Mouse (Mus musculus) gastrocnemius, postnatal 4 days (tissue): ENCODE measurements around the gene Nectin2. TPM values are rescaled to one million over a fixed set of nuclear protein-coding genes. Genes with fewer than 3 reads are reported as not detected.

Experiments used
- DNase-seq, 2 experiments: peaks; one replicate each; pipeline ENCODE4 v3.0.0; 2021 to 2022; ENCODE audit warnings: low spot score in 2 of 2, mixed read lengths in 2 of 2
- total RNA-seq, 2 experiments: library from RNA; stranded (reverse); gene quantifications; 2 replicates each; pipeline ENCODE4 v1.2.3; 2021

The Nectin2 gene
- total RNA-seq, 2 experiments from 2014 or later, result 21.1 to 23.2 TPM

DNA sequence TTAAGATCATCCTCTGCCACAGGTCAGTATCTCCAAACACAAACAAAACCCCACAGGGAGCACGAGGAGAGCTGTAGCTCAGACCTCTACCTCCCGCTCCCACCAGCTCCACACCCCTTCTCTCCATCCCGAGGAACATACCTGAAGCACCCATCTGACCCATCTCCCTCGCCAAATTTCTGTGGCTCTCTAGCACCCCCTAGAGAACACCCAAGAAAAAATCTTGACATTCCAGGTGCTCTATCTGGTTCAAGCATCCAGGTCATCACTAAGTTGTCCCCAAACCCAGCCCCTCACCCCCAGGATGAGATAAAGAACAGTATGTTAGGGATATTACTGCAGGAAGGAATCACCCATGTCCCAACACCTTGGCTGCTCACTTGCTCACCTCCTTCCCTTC lies 37.1 kb downstream of the Nectin2 start:
- DNase-seq, result no peak

DNA sequence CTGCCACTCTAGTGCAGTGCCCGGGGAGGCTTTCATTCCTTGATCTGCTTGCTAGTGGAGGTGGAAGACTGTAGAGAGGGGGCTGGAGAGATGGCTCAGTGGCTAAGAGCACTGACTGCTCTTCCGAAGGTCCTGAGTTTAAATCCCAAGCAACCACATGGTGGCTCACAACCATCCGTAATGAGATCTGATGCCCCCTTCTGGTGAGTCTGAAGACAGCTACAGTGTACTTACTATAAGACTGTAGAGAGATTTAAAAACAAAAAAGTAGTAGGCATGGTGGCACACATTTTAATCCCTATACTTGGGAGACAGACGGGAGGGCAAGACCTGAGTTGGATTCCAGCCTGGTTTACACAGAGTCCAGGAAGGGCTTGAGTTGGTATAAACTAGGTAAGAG lies 37.9 kb downstream of the Nectin2 start:
- DNase-seq, result no peak

DNA sequence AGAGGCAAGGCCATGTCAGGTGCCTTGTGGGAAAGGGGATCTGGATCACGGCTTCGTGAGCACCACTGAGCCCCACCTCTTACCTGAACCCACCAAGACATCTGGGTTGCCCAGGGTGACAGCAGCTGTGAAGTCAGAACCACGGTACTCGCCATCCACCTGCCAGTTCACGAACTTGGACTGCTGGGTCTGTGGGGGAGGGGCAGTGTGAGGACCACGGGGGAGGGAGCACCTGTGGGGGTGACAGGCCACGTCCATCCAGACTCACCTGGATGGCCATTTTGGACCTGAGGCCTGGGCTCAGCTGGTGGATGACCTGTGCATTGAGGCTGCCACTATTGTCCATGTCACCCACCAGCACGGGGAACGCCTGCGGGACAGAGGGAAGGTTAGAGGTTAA lies 39.6 kb downstream of the Nectin2 start:
- no peak for DNase-seq

DNA sequence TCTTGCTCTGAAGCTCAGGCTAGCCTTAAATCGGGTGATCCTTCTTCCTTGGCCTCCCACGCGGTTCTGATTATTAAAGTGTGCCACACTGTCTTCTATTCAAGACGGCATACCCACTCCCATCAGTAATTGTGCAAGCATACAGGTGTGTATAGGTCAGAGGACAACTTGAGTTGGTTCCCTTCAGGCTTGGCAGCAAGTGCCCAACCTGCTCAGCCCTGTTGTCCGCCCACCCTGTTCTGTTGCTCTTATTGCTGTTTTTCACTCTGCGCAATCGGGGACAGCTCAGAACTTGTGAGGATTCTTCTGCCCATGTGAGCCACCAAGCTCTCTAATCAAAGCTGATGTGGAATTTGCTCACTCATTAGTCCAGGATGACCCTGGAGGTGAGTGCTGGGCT lies 45.0 kb downstream of the Nectin2 start:
- DNase-seq, result no peak

DNA sequence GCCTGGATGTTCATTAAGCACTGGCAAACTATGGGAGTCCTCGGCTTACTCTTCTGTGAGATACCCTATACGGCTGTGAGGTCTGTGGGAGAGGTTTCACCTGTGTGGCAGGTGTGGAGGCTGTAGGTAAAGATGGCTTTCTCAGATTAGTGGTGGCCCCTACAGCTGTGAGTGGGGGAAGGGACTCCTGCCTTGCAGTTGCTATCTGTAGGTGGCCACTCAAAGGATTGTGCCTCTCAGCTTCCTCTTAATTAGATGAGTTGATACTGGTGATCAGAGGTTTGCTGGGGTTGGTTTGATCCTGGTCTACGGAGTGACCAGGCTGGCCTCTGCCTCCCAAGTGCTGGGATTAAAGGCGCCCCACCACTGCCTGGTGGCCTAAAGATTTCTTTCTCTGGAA lies 45.8 kb downstream of the Nectin2 start:
- DNase-seq, result no peak

DNA sequence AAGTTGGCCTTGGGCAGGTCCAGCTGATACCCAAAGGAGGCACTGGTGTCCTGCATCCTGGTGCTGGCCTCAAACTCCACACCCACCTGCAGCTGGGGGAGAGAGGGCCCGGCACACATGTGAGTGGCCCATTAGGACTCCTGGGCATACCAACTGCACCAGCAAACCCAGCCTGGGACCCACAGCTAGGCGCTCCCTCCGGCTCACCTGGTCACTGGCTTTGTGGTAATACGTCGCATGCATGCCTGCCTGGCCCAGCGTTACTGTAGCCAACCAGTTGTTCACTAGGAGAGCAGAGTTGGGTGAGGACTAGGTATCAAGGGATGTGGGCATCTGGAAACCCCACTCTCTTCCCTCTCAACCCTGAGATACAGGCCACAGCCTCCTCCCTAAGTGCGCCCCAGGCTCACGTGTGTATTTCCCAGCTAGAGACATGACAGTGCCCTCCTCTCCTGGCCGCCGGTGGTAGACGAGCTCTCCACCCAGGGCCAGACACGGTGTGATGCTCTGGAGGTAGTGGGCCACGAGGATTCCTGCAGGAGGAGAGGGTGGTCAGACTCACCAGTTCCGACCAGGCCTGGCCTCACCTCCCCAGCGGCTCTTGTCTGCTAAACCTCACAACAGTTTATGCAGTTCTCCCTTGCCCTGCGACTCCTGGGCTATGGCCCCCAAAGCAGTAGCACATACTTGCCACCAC lies 47.3 kb downstream of the Nectin2 start:
- no peak for DNase-seq

DNA sequence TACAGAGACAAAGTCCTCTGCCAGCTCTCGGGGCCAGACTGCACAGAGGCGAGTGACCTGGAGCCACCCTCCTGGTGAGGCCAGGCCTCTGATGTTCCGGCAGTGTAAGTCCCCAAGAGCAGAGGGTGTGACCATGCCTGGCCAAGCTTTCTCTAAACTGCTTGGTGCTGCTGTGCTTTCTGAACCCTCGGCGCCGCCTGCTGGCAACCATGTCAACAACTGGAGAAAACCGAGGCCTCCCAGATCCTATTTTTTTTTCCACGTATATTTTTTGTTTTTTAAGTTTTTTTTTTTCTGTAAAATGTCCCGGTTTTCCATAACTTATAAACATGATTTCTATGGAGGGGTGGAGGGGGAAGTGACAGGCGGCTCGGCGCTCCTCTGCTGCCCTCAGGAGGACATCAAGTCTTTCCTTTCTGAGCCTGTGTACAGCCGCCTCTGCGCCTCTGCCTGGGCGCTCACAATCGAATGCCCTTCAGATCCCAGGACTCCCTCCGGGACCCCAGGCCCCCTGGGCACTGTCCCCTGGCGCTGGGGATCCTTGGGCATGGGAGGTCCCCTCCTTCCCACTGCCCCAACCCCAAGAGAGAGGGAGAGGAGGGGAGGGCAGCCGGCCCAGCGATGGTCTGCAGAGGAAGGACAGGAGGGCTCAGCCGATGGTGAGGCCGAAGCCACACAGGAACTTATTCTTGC lies 49.1 kb downstream of the Nectin2 start:
- DNase-seq, result peak in 1 of 2 experiments; percentile 73

DNA sequence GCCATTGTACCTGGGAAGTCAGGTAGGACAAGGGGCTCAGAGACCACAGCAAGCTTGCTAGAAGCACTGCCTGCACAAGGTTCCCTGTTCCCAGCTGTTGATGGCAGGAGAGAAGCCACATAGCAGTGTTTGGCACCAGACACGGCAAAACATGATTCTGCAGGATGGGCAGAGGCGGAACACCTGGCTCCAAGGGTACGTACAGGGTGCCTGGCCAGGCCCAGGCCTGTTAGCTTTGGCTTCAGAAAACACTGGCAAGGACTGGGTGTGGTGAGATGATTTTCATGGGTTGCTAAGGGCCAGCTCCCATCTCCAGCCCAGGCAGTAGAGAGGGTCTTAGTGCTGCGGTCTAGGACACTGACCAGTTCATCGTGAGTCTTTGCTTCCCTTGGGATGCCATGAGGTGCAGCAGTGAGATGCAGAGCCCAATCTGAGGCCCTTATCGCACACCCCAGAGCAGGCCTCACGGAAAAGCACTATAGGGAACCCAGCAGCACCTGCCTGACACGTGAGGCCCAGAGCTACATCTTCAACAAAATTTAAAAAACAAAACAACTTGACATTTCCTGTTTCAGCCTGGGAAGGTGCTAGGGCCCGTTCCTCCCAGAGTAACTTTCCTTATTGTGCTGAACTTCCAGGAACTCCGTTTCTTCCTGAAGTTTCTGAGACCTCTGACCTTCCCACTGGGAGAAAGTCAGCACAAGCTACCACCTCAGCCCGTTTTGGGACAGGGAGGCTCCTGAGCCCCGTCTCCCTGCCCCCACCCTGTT lies 49.8 kb downstream of the Nectin2 start:
- no peak for DNase-seq

DNA sequence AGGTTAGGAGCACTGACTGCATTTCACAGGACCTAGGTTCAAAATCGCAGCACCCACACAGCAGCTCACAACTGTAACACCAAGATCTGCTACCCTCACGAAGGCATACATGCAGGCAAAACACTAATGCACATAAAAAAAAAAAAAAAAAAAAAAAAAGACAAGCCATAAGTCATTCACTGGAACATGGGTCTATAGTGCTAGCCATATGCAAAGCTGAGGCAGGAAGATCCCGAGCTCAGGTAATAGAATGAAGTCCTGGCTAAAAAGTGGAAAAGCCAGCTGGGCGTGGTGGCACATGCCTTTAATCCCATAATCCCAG lies 50.5 kb downstream of the Nectin2 start:
- no peak for DNase-seq

DNA sequence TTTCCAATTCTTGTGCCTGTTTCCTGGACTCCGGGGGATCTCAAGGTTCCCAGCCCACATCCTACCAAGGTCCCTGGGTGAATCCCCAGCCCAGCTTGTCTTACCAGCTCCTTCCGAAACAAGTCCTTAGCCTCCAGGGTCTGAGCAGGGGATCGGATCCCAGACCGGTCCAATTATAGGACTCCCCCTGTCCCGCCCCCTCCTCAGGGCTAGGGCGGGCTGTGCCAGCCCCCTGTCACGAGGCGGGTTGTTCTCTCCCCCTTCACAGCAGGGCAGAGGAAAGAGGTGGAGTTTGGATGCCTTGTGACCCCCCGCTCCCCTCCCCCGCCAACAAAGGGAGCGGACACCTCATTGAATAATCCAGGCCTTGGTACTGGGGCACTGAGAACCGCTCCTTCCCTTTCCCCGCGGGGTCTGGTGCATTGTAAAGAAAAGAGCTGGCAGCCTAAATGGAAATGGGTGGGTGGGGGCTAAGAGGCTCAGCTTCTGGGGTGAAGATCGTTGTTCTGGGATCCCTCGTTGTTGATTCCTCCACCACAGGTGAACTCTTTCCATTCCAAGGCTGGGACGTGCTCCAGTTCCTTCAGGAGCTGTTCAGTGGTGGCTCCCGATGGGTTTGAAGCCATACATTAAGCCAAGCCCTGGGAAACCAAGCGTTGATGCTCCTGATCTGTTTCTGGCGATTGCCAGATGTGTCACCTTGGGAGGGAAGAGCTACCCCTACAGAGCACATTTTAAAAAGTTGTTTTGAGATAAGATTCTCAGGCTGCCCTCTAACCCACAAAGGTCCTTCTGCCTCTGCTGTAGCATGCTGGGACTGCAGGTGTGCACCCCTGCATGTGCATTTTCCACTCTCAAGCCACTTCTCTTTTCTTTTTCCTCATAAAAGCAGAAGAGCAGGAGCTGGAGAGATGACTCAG lies 51.1 kb downstream of the Nectin2 start, which contains the start of gene Apoe:
TSS of gene Apoe (minus strand) at position 282 of the 920 bp plus-strand sequence.
- peak in 1 of 2 experiments; percentile 34 for DNase-seq

DNA sequence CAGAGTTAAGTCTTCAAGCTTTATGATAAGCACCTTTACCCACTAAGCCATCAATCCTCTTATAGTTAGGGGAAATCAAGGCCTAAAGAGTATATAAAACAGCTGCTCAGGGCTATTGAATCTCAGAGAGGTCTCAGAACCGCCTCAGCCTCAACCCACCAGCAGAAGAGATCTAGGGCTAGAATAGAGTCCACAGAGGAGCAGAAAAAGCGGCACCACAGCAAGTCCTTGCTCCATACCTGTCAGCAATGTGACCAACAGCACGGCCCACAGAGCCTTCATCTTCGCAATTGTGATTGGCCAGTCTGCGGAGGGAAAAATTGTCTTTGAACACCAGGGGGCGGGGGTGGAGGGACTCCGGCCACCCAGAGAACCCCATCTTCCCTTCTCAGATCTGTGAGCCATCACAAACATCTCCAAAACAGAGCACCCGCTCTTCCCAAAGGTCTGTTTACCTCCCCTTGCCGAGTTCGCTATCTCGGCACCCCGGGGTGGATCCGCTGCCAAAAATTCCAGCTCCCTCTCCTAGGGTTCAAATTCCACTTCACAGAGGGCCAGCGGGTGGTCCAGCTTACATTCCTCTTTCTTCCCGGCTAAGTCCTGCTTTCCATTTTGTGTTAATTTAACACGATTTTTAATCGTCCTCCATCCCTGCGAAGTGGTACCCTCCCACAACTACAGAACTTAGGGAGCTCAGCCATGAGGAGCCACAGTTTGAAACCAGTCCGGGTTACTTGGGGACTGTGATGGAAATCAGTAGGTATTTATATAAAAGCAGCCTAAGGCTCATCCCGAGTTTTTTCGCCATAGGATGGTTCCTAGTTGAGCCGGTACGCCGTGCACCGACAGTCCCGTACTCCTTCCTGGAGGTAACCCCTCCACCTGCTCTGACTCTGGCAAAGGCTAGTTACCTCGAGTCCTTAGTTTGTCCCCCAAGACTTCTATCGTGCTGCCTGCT lies 52.1 kb downstream of the Nectin2 start:
- no peak for DNase-seq

DNA sequence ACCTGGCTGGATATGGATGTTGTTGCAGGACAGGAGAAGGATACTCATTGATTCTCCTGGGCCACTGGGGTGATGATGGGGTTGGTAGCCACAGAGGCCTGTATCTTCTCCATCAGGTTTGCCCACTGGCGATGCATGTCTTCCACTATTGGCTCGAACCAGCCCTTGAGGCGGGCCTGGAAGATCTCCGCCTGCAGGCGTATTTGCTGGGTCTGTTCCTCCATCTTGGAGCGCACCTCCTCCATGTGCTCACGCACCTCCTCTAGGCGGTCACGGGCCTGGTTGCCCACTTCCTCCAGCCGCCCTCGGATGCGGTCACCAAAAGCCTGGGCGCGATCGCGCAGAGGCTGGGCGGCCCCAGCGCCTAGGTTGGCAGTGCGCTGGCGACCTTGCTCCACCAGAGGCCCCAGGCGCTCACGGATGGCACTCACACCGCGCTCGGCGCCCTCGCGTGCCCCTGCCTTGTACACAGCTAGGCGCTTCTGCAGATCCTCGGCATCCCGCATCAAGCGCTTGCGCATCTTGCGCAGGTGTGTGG lies 53.9 kb downstream of the Nectin2 start:
- no peak for DNase-seq

DNA sequence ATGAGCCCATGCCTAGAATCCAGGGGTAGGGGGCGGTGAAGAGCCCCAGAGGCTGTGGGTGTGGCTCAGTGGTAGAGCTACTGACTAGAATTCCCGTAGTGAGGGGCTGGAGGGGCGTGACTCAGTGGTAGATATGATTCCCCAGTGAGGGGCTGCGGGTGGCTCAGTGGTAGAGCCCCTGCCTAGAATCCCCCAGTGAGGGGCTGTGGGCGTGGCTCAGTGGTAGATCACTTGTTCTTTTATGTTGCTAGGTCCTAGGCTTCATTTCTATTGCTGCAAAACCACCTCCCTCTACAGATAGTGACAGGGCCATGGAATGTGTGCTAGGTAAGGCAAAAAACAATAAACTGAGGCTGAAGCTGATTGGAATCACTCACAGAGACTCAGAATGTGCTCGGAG lies 54.4 kb downstream of the Nectin2 start:
- no peak for DNase-seq

DNA sequence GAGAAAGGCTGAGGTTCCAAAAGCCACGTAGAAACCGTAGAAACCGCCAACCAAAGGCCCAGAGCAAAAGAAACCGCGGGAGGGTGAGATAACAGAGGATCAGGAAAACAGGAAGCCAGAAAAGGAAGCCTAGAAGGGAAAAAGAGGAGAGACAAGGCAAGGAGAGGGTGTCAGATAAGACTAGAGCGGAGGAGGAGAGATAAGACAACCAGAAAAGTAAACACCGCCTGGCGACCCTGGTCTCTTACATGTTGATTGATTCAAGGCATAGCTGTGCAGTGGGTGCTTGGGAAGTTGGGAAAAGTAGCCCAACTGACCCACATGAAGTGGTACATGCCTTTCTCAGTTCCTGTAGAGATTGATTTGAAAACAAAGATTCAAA lies 55.1 kb downstream of the Nectin2 start:
- DNase-seq, result no peak

DNA sequence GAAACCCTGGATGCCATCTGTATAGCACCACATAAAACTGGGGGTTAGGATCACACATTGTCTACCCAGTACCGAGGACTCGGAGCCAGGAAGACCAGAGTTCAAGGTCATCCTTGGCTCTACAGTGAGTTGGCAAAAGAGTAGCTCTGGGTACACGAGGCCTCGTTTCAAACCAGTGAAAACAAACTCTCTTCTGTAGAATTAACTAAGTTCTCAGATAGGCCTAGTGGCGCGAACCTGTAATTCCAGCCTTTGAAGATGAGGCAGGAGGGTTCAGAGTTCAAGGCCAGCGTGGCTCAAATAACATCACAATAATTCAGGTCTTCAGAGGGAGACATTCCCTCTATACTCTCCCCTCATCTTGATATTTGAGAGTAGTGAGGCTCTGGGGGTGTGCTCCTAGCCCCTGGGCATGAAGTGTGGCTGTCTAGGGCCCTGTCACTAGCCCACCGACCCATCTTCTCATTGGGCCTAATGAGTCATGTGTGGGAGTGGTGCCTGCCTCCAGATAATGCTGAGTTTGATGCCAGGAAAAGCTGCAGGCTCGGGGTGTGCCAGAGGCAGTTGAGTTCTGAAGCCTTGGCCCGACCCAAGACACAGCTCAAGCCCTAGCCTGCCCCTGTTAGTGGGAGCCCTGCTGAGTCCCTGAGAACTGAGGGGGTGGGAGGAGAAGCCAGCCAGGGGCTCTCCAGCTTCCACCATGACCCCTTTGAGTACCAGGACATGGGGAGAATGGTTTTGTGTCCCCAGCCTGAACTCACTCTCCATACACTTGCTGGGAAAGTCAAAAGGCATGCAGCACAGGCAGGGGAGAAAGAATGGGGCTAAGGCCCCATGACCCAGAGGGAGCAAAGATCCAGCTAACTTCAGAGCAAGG lies 55.7 kb downstream of the Nectin2 start:
- no peak for DNase-seq

DNA sequence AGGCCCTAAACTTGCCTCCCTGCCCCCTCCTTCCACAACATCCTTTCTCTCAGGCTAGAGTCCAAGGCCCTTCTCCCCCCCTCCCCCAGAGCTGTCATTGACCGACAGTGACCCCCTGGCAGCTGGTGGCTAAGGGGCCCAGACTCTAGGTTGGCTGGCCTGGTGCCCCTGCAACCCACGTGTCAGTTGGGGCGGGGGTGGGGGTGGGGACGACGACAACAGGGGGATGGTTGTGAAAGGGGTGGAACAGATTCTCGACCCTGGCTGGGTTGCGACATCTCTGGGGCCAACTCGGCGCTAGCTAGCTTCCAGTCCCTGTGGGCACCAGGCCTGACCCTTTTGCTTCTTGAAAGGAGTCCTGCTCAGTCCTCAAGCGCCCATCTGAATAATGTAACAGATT lies 56.9 kb downstream of the Nectin2 start:
- DNase-seq, result peak in 1 of 2 experiments; percentile 34

DNA sequence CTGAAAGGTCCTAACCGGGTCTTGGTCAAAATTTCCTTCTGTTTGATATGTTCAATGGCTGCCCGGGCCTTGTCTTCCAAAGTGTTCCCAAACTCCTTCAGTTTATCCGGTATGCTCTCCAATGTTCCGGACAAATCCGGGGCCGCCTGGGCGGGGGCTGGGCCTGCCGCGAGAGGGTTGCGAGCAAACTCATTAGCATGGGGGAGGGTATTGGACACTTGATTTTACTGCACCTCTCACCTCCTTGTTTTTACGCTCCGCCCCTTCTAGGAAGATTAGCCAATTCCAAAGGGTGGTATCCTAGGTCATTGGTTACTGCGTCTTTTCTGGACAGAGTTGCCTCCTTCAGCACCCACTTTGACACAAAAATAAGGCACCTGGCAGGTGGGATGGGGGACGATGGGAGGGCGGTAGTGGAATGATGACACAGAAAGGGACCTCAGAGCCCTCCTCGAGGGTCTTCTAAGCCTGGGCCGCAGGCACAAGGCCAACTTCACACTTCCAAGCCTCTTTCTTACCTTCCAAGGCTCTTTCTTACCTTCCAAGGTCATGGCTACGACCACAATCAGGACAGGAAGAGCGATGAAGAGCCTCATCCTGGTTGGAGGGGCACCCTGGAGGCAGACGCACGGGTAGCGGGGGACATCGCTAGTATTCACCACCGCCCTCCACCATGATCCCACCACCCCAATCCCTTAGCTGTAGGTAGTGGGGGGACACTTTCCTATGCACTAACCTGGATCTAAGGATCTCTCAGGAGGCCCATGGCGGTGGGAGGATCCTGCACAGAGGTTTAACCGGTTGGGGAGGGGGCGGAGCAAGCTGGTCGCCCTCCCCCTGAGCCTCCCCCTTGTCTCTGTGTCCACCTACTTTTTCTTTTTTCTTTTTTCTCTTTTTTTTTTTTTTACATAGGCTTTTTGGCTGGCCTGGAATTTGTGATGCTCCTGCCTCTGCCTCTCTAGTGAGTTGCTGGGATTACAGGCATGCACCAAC lies 58.1 kb downstream of the Nectin2 start, which contains the start of gene Apoc1:
TSS of gene Apoc1 (minus strand) at position 788 of the 993 bp plus-strand sequence.
- DNase-seq, result no peak
